19 mouse cellular contexts compared by ENCODE assay signal in genomic region chr9:121828314-121828713, GRCm38 (mm10). TPM values are rescaled to one million over a fixed set of nuclear protein-coding genes. Genes with fewer than 3 reads are reported as not detected.
"Had no signal": no experiment of that assay in that cellular context is flagged by ENCODE, and none has a peak within 500 bp of the region (broad histone marks: within the 10 kb centered on the region; RNA-seq: fewer than 3 reads in every experiment).

No protein-coding gene starts in this region.

- ATAC-seq: hindbrain, postnatal 0 days; intestine, embryonic 16.5 days had no signal

- DNase-seq: gastrocnemius, adult 2 months; gastrocnemius, postnatal 10 days; gastrocnemius, postnatal 25 days; heart, adult 11 months; heart, adult 2 months; heart, postnatal 14 days; heart, postnatal 36 days; kidney, adult 11 months; kidney, adult 2 months; kidney, adult 9 months; kidney, postnatal 14 days; kidney, postnatal 36 days; layer of hippocampus, adult 9-11 months; layer of hippocampus, postnatal 36 days; left cerebral cortex, postnatal 4 days had no signal

RNA-seq across cellular contexts. Expression of gene Ccdc13, which starts 10.9 kb away (rescaled TPM):
- total RNA-seq: heart, adult 2 months; heart, postnatal 36 days; liver, adult 2 months had no signal

RNA-seq across cellular contexts. Expression of gene Hhatl, which starts 36.0 kb away (rescaled TPM):
- total RNA-seq: hematopoietic stem cell, adult 5-6 weeks; liver, adult 2 months had no signal

RNA-seq across cellular contexts. Expression of gene Klhl40, which starts 50.9 kb away (rescaled TPM):
- total RNA-seq: hematopoietic stem cell, adult 5-6 weeks had no signal
